Mouse (Mus musculus): ENCODE results near the gene Lrrfip1.

DNA sequence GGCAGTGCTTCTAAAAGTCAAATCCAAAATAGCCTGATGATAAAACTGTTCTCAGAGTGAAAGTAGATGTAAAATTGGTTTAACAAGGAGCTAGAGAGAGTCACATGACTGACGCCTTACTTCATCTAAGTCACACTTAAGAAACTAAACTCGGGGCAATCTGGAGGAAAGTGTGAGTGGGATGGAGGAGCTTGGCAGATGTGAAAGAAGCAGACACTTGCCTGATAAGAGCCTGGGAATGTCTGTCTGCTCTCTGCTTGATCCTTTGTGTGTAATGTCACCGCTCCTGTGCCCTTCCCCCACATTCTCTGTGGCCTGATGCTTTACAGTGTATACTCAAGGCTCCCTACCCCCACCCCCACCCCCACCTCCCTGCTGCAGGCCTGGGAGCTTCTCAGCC, 87.8 kb downstream of the Lrrfip1 start:
- TF ChIP-seq CTCF (IDR thresholded peaks at IDR 0.05; ENCODE audit: low read depth) (no peak), EP300 (IDR thresholded peaks at IDR 0.05; ENCODE audit: low read depth) (no peak)
